Mouse (Mus musculus) brain, embryonic 14.5 days (tissue): Measurements from ENCODE around the gene Espl1. TPM values are rescaled to one million over a fixed set of nuclear protein-coding genes. Genes with fewer than 3 reads are reported as not detected.

Experiments
- DNase-seq: peaks from one replicate; pipeline ENCODE4 v3.0.0-alpha.2; 2011; ENCODE audit warnings: low read depth
- CTCF ChIP-seq: fragments of 200-500 bp; IDR thresholded peaks from 2 replicates; pipeline ENCODE4 v1.5.1; 2012; ENCODE audit warnings: inconsistent platforms, mild to moderate bottlenecking, moderate library complexity, borderline replicate concordance; ENCODE audit not compliant: insufficient read depth, insufficient read length; ENCODE audit errors: extremely low read depth
- POLR2A ChIP-seq: fragments of 200-500 bp; IDR thresholded peaks from 2 replicates; pipeline ENCODE4 v1.6.1; 2012; ENCODE audit warnings: mild to moderate bottlenecking, inconsistent platforms, borderline replicate concordance; ENCODE audit not compliant: poor library complexity, insufficient read depth, insufficient read length, severe bottlenecking; ENCODE audit errors: extremely low read depth
- polyA plus RNA-seq: library from polyadenylated mRNA; depleted of rRNA; stranded (reverse); fragments of >200 nt; gene quantifications from 2 replicates; pipeline ENCODE4 v1.2.3, GENCODE M21; 2012

Espl1 gene
- polyA plus RNA-seq, 1 experiment, result 11.3 TPM

- peak; percentile 49 for DNase-seq
- TF ChIP-seq POLR2A (no peak), CTCF (no peak)
These were observed 38.0 kb upstream of the Espl1 start for GRCm38 (mm10) chr15:102258076-102258470.

- TF ChIP-seq CTCF (no peak), POLR2A (no peak)
- no peak for DNase-seq
These were observed 37.3 kb upstream of the Espl1 start for GRCm38 (mm10) chr15:102258581-102259253.

- no peak for DNase-seq
- no peak for TF ChIP-seq POLR2A
- no peak for TF ChIP-seq CTCF
These were observed 33.5 kb upstream of the Espl1 start for GRCm38 (mm10) chr15:102262582-102262981.

GRCm38 (mm10) chr15:102263037-102263436 is 33.0 kb upstream of the Espl1 start:
- TF ChIP-seq CTCF, result no peak
- TF ChIP-seq POLR2A, result no peak
- DNase-seq, result no peak

- DNase-seq, result no peak
- no peak for TF ChIP-seq CTCF
- no peak for TF ChIP-seq POLR2A
These were observed 30.5 kb upstream of the Espl1 start for GRCm38 (mm10) chr15:102265548-102265947.

GRCm38 (mm10) chr15:102270274-102270960 is 25.6 kb upstream of the Espl1 start, which contains the start of gene Gm9918:
Gene Gm9918, plus strand, starts transcription at chr15:102270563.
- TF ChIP-seq POLR2A (no peak), CTCF (no peak)
- DNase-seq, result no peak

- no peak for TF ChIP-seq POLR2A
- TF ChIP-seq CTCF, result no peak
- DNase-seq, result no peak
These were observed 24.6 kb upstream of the Espl1 start for GRCm38 (mm10) chr15:102271441-102271840.

GRCm38 (mm10) chr15:102273982-102274716 is 21.9 kb upstream of the Espl1 start:
- no peak for TF ChIP-seq POLR2A
- TF ChIP-seq CTCF, result no peak
- no peak for DNase-seq

GRCm38 (mm10) chr15:102278726-102279091 is 17.4 kb upstream of the Espl1 start:
- DNase-seq, result no peak
- TF ChIP-seq POLR2A (no peak), CTCF (no peak)

GRCm38 (mm10) chr15:102279092-102279782 is 16.8 kb upstream of the Espl1 start, which contains the start of gene Mfsd5:
Gene Mfsd5, plus strand, starts transcription at chr15:102279454.
- peak; percentile 90 for TF ChIP-seq POLR2A
- 0 out of 2 replicates have a peak, but pooled peaks have one; percentile 5 for TF ChIP-seq CTCF
- peak; percentile 95 for DNase-seq
